Mouse (Mus musculus) gonadal fat pad, adult 2 months (tissue): Measurements from ENCODE around the gene Cenpf. TPM values are rescaled to one million over a fixed set of nuclear protein-coding genes. Genes with fewer than 3 reads are reported as not detected.
"Not testable (repeated sequence)": the region's sequence is repeated elsewhere in the genome, so short reads cannot be mapped to it uniquely, and the experiment has no call there.

Source experiments
- DNase-seq: peaks from one replicate; pipeline ENCODE4 v3.0.0-alpha.2; 2012; ENCODE audit warnings: low read depth
- polyA plus RNA-seq: library from polyadenylated mRNA; depleted of rRNA; stranded (reverse); fragments of >200 nt; gene quantifications from 2 replicates; pipeline ENCODE4 v1.2.3, GENCODE M21; 2012

Gene Cenpf
- polyA plus RNA-seq, 1 experiment: 0.27 TPM

DNA sequence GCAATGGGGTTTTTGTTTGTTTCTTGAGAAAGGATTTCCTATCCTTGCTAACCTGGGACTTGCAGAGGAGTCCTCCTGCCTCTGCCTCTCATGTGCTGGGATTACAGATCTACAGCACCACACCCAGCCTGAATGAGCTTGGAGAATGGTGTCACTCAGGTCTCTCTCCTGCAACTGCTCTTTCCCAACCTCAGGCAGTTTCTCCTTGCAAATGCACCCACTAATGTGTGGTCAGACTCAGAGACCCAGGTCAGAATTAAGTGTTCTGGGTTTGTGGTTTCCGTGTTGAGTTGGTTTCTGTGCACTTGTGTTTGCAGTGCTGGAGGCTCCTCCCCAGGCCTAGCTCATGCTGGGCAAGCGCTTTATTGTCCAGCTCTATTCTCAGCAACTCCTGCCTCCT is 6.5 kb upstream of the Cenpf start:
- DNase-seq: no peak

GRCm38 (mm10) chr1:189692442-189692841 is 4.6 kb upstream of the Cenpf start:
- not testable (repeated sequence) for DNase-seq

DNA sequence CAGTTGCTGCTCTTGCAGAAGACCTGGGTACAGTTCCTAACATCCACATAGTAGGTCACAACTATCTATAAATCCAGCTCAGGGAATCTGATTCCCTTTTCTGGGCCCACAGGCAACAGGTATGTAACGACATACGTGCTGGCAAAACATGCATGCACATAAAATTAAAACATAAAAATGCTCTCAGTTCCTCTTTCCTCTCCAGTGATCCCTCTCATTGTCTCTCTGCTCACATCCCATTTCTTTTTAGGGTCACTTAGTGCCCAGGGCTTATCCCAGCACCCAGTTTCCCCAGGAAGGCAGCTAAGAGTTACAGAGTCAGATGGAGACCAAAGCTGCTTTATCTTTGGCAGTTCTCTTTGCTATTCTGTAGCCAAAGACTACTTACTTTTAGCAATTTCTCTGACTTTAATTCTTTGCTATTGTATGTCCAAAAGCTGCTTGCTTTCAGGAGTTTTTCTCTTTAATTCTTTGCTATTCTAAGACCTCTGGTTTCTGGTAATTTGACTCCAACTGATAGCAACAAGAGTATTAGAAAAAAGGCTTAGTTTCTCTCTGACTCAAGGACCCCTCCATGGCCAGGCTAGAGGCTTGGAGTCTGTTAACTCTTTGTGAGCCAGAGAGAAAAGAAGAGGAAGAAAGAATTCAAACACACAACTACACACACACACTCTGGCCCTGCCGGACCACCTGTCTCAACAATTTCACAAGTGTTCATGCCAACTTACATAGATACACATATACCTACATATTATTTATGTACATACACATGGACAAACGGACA is 1.4 kb upstream of the Cenpf start:
- no peak for DNase-seq

DNA sequence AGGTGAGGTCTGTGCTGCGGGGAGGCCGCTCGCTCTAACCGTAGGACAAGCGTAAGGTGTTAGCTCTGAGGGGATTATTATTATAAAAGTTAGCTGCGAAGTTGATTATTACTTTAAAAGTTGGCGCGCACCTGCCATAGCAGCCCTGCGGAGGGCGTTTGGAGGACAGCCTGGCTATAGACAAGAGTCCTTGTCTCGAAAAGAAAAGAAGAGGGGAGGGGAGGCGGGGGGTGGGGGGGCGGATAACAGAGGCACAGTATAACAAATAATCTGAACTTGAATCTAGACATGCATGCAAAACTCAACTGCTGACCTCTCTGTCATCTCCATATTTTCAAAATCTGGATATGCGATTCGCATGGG is 483 bp upstream of the Cenpf start:
- no peak for DNase-seq

GRCm38 (mm10) chr1:189686025-189686424 is 1.9 kb downstream of the Cenpf start:
- DNase-seq: no peak

DNA sequence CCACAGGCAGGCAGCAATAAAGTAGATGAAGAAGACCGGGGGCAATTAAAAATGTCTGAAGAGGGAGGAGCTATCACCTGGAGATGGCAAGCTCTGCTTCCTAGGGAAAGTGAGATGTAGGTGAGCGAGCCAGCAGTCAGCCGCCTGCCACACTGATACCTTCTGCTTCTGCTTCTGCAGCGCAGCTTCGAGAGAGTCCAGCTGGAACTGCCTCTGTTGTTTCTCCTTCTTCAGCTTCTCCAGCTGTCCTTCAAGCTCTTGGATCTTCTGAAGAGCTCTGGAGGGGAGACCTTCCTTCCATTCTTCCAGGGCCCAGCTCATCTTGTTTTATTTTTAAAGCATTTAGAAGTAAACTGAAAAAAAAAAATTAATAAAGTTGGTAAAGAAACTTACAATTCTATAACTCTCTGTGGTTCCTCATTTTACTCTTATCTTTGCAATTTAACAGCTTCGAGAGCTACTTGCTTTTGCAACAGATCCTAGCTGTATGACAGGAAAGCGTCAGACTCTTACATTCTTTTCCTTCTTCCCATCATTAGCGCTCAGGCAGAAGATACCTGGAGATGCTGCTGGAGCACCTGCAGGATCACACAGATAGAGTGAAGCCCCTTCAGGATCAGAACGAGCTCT is 3.0 kb downstream of the Cenpf start:
- no peak for DNase-seq

DNA sequence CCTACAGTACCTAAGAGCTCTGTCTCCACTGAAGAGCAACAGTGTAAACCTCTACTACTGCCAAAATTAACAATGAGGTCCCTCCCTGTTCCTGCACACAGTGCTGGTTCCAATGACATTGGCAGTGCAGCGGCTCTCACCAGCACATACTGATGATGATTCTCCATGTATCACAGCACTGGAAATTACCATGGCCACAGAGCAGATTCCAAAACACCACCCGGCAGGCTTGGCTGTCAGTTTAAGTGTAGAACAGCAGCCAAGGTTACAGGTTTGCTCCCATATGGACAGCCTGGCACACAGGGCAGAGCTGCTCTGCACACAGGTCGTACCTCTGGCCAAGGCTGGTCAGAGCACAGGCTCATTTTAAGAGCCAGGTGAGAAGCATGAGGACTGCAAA is 8.3 kb downstream of the Cenpf start:
- no peak for DNase-seq

GRCm38 (mm10) chr1:189675953-189676352 is 11.9 kb downstream of the Cenpf start:
- no peak for DNase-seq

GRCm38 (mm10) chr1:189675421-189675820 is 12.5 kb downstream of the Cenpf start:
- DNase-seq: no peak

DNA sequence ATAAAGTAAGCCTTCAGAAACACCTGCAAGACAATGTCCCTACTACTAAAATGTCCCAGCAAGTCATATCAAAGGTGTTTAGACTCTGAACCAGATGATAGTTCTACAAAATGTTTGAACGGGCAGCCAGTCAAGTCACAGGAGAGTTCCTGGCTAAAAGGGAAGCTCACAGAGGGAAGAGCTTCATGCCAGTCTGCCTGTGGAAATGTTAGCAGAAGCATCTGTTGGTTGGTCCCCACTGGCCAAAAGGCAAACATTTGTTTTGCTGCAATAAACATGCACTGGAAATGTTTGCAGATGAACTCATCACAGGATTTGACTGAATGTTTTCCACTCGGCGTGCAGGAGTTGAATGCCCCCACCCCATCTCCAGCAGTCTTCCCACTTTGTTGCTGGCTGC is 21.9 kb downstream of the Cenpf start:
- DNase-seq: no peak

DNA sequence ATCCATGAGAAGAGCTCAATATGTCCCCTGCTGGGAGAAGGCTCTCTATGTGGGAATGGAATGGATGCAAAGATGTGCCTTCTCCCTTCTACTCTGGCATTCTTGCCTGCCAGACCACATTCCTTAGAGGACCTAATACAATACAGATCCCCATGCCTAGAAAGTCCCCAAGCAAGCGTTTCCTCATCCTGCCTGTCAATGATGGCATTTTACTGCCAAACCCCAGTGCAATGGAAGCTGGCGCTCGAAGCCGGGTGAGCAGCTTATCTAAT is 23.1 kb downstream of the Cenpf start:
- no peak for DNase-seq

GRCm38 (mm10) chr1:189664061-189664872 is 23.6 kb downstream of the Cenpf start:
- no peak for DNase-seq

DNA sequence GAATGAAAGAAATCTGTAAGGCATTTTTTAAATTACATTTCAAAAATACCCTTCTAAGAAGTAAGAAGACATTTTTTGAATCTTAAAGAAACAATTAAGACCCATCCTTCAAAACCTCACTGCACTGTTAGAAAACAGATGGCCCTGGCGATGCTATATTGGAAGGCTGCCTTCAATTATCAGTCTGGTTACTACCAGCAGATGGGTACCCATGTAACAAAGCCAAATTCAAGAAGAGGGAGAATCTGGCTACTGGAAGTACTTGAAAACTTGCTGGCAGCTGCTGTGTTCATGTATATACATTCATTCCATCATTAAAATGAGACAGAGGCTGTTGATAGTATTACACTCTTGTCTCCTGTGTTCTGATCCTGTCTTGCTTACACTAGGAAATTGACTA is 24.4 kb downstream of the Cenpf start:
- no peak for DNase-seq

DNA sequence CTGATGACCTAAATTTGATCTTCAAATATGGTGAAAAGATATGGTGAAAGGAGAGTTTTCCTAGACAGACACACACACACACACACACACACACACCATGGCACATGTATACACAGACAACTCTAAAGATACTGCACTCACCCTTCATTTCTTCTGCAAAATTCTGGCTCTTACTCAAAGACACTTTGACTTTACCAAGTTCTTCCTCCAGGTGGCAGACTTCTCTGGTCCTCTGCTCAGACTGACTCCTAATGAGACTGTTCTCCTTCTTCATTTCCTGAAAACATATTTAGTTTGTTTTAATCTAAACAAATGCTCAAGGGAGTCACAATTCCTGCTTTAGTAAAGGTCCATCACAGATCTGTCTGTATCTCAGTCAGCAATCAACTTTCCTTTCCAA is 26.0 kb downstream of the Cenpf start:
- no peak for DNase-seq

DNA sequence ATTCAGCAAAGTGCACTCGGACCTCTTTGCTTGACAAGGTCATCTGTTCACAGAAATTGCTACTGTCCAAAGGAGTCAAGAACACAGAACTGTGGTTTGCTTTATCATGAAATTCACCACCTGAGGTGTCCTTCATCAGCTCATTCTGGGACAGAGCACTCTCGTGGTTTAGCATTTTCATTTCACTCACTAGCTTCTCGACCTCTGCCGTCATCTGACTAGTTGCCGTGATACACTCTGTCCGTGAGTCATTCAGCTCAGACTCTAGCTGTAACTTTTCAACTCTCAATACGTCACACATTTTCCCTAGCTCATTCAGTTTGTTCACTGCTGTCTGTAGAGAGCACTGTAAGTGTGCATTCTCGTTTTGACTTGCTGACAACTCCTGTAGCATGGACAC is 30.5 kb downstream of the Cenpf start:
- DNase-seq: no peak

GRCm38 (mm10) chr1:189653746-189654145 is 34.1 kb downstream of the Cenpf start:
- no peak for DNase-seq

DNA sequence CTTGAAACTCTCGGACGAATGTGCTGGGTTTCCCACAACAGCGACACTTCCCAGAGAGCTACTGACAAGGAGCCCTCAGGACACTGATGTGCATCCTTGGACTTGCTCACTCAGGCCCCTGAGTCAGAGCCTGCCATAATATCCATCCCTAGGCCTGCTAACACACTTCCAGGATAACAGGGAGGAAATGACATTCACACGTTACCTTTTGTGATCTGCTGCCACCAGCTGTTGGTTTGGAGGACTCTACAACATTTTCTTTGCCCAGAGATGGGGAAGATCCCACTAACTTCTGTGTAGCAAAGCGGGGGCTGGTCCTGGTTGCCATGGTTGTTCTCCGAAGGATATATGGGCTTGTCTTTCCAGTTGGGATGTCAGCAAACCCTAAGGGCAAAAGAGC is 41.3 kb downstream of the Cenpf start:
- no peak for DNase-seq

GRCm38 (mm10) chr1:189645371-189645770 is 42.5 kb downstream of the Cenpf start:
- DNase-seq: no peak

DNA sequence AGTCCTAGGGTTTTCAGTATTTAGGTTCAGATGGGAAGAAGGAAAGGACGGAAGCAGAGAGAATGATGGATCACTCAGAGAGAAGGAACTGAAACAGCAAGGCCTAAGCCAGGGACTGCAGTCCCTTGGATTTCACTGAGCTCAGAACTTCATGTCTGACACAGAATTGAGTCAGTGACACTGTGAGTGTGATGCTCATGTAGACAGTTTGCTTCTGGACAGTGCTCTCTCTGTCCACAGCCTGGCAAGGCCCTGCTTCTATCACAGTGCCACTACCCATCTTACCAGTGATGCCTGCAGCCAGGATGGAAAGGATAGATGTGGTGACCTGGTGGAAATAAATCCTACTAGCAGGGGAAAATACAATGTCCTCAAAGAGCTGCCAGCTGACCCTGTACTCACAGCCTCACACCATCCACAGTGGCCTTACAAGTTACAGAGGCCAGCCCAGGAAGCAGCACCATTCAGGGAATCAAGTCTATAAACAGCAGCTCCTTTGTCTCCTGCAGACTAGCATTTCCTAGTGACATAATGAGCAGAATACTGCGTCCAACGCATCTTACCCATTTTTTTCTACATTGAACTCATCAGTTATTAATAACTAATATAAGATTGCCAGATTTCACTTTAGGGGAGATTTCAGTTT is 43.1 kb downstream of the Cenpf start:
- no peak for DNase-seq

GRCm38 (mm10) chr1:189639581-189639980 is 48.3 kb downstream of the Cenpf start:
- no peak for DNase-seq

GRCm38 (mm10) chr1:189633791-189634190 is 54.1 kb downstream of the Cenpf start:
- DNase-seq: no peak

GRCm38 (mm10) chr1:189631906-189632675 is 55.8 kb downstream of the Cenpf start:
- no peak for DNase-seq
